Mouse (Mus musculus): ENCODE measurements around the gene Hras. TPM values are rescaled to one million over a fixed set of nuclear protein-coding genes. Genes with fewer than 3 reads are reported as not detected.

The Hras gene
- polyA plus RNA-seq, 1 experiment from 2014 or later, result 78.3 TPM

DNA sequence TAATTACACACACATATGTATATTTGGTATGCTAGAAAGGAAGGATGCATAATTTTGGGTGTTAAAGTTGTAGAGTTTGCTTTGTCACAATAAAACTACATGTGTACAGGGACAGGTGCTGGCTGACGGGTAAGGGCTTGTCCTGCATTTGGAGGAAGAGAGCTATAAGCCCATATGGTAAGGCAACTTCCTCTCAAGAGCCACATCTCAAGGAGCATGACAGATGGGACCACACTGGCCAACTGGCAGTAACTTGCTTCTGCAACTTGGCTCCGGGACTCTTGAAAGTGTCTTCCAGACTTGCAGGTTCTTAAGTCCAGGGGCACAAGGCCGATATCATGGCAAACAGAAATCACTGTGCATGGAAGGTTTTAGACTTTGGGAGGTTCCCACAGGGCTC, 49.2 kb downstream of the Hras start:
- Histone ChIP-seq H3K4me1 (ENCODE audit: insufficient read depth, low read length) (no peaks in the 10 kb centered on the region), H3K36me3 (ENCODE audit: insufficient read depth, low read length) (peaks cover 7% of the 10 kb centered on the region; the same call in 1 of the 2 replicates), H3K9me3 (ENCODE audit: low read length) (no peaks in the 10 kb centered on the region), H3K9ac (replicated peaks; ENCODE audit: low read length) (no peak overlapping the region), H3K27ac (ENCODE audit: low read length) (no peak overlapping the region), H3K27me3 (ENCODE audit: insufficient read depth, low read length) (no peaks in the 10 kb centered on the region), H3K4me3 (ENCODE audit: low read length) (no peak overlapping the region), H3K4me2 (replicated peaks; ENCODE audit: low read depth, low read length) (no peak overlapping the region)
- no peak for ATAC-seq (ENCODE audit: low FRiP score, low TSS enrichment)
- 92% methylated on average over 3 of the region's 3 CpGs for WGBS

DNA sequence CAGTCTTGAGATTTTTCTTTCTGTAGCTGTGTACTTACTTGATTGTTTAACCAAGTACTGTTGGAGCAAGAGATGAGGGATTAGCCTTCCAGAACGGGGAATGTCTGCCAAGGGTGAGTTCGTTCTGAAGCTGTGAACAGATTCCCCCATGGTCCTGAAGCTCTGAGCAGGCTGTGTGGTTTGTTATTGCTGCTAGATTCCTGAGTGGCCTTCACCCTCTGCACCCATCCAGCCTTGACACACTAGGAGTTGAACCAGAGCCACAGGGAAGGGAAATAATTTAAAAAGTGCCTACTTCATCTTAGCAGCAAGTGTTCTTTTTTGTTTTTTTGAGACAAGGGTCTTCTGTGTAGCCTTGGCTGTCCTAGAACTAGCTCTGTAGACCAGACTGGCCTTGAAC, 49.9 kb downstream of the Hras start:
- WGBS, result 87% methylated on average over 2 of the region's 2 CpGs
- no peak for ATAC-seq (ENCODE audit: low FRiP score, low TSS enrichment)
- Histone ChIP-seq H3K9me3 (ENCODE audit: low read length) (no peaks in the 10 kb centered on the region), H3K36me3 (ENCODE audit: insufficient read depth, low read length) (peaks cover 7% of the 10 kb centered on the region; the same call in 1 of the 2 replicates), H3K4me1 (ENCODE audit: insufficient read depth, low read length) (no peaks in the 10 kb centered on the region), H3K4me2 (replicated peaks; ENCODE audit: low read depth, low read length) (no peak overlapping the region), H3K27me3 (ENCODE audit: insufficient read depth, low read length) (no peaks in the 10 kb centered on the region), H3K9ac (replicated peaks; ENCODE audit: low read length) (no peak overlapping the region), H3K27ac (ENCODE audit: low read length) (no peak overlapping the region), H3K4me3 (ENCODE audit: low read length) (no peak overlapping the region)

DNA sequence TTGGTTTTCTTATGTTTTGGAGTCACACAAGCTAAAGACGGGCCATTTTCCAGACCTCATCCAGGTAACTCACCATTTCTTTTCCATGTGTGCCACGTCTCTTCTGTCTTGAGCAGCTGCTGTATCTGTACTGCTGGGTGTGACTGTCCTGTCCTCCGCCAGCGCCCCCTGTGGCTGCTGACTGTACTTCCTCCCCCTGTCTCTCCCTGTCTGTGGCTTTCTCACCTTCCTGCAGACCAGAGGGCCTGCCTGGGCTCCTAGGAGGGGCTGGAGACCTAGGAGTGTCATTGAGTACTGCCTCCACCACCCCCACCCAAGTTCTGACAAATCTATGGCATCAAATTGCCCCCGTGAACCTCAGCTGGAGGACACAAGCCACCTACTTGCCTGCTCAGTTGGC, 50.7 kb downstream of the Hras start:
- Histone ChIP-seq H3K4me1 (ENCODE audit: insufficient read depth, low read length) (no peaks in the 10 kb centered on the region), H3K36me3 (ENCODE audit: insufficient read depth, low read length) (peaks cover 13% of the 10 kb centered on the region), H3K27me3 (ENCODE audit: insufficient read depth, low read length) (no peaks in the 10 kb centered on the region), H3K4me2 (replicated peaks; ENCODE audit: low read depth, low read length) (no peak overlapping the region), H3K9ac (replicated peaks; ENCODE audit: low read length) (no peak overlapping the region), H3K4me3 (ENCODE audit: low read length) (no peak overlapping the region), H3K27ac (ENCODE audit: low read length) (no peak overlapping the region), H3K9me3 (ENCODE audit: low read length) (no peaks in the 10 kb centered on the region)
- 54% methylated on average over 5 of the region's 5 CpGs for WGBS
- ATAC-seq (ENCODE audit: low FRiP score, low TSS enrichment), result no peak

DNA sequence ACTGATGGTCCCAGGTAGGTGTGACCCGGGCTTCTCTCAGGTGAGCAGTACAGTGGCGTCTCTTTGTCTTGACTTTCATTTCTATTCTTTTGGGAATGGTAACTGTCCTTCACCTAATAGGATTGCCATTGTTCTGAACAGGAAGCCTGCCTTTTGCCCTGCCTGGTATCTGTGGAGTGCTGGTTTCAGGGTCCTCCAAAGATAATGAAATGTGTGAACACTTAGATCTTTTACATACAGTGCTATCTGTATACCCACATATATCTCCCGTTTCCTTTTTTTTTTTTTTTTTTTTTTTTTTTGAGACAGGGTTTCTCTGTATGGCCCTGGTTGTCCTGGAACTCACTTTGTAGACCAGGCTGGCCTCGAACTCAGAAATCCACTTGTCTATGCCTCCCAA, 52.5 kb downstream of the Hras start:
- Histone ChIP-seq H3K27ac (ENCODE audit: low read length) (no peak overlapping the region), H3K4me1 (ENCODE audit: insufficient read depth, low read length) (no peaks in the 10 kb centered on the region), H3K4me2 (replicated peaks; ENCODE audit: low read depth, low read length) (no peak overlapping the region), H3K4me3 (ENCODE audit: low read length) (no peak overlapping the region), H3K9ac (replicated peaks; ENCODE audit: low read length) (no peak overlapping the region), H3K27me3 (ENCODE audit: insufficient read depth, low read length) (no peaks in the 10 kb centered on the region), H3K36me3 (ENCODE audit: insufficient read depth, low read length) (peaks cover 21% of the 10 kb centered on the region), H3K9me3 (ENCODE audit: low read length) (no peaks in the 10 kb centered on the region)
- ATAC-seq (ENCODE audit: low FRiP score, low TSS enrichment), result no peak
- WGBS, result 93% methylated on average over 4 of the region's 4 CpGs

MicroRNAs within 50 kb of the gene (microRNA counts, 519-probe panel; counts per million panel counts)
- microRNA mmu-miR-210, result 3,581 counts per million, percentile 82 among the panel's probes with 10 or more counts

Small RNA genes within 50 kb of the gene (microRNA-seq; reads per million reads assigned to microRNA genes)
- gene Mir210, result 343 reads per million, percentile 71 among the genes with 10 or more reads in this experiment

Other genes with a start within 250 kb of the Hras start
- gene Ifitm5, start 243.7 kb downstream of the Hras start, polyA plus RNA-seq (2015; fragmentation: Nextera tagmentation; extraction: Ambion mirVana), result 4.2 and 5.8 TPM in 2 replicates
- gene Gm45717, start 238.1 kb downstream of the Hras start, polyA plus RNA-seq (2015; fragmentation: Nextera tagmentation; extraction: Ambion mirVana), result 0.76 TPM in 1 of 2 replicates, not detected in the other
- 991 and 995 TPM in 2 replicates for gene Ifitm2, start 238.0 kb downstream of the Hras start, polyA plus RNA-seq (2015; fragmentation: Nextera tagmentation; extraction: Ambion mirVana)
- 64.6 and 72.4 TPM in 2 replicates for gene Ifitm1, start 226.8 kb downstream of the Hras start, polyA plus RNA-seq (2015; fragmentation: Nextera tagmentation; extraction: Ambion mirVana)
- gene Ifitm3, start 183.2 kb downstream of the Hras start, polyA plus RNA-seq (2015; fragmentation: Nextera tagmentation; extraction: Ambion mirVana), result 210 and 234 TPM in 2 replicates
- 0.94 and 1.5 TPM in 2 replicates for gene Ifitm6, start 176.1 kb downstream of the Hras start, polyA plus RNA-seq (2015; fragmentation: Nextera tagmentation; extraction: Ambion mirVana)
- gene Gm17387, start 164.9 kb downstream of the Hras start, polyA plus RNA-seq (2015; fragmentation: Nextera tagmentation; extraction: Ambion mirVana), result not detected in 2 replicates
- gene B4galnt4, start 132.9 kb downstream of the Hras start, polyA plus RNA-seq (2015; fragmentation: Nextera tagmentation; extraction: Ambion mirVana), result 13.2 and 13.9 TPM in 2 replicates
- 9.2 and 10.5 TPM in 2 replicates for gene Pkp3, start 115.8 kb downstream of the Hras start, polyA plus RNA-seq (2015; fragmentation: Nextera tagmentation; extraction: Ambion mirVana)
- 37.7 and 45.2 TPM in 2 replicates for gene Sigirr, start 93.4 kb downstream of the Hras start, polyA plus RNA-seq (2015; fragmentation: Nextera tagmentation; extraction: Ambion mirVana)
- gene Ano9, start 76.2 kb downstream of the Hras start, polyA plus RNA-seq (2015; fragmentation: Nextera tagmentation; extraction: Ambion mirVana), result 8.0 and 8.6 TPM in 2 replicates
- 85.5 and 86.7 TPM in 2 replicates for gene Ptdss2, start 71.6 kb downstream of the Hras start, polyA plus RNA-seq (2015; fragmentation: Nextera tagmentation; extraction: Ambion mirVana)
- 141 and 155 TPM in 2 replicates for gene Rnh1, start 21.1 kb downstream of the Hras start, polyA plus RNA-seq (2015; fragmentation: Nextera tagmentation; extraction: Ambion mirVana)
- gene Lrrc56, start 152 bp upstream of the Hras start, polyA plus RNA-seq (2015; fragmentation: Nextera tagmentation; extraction: Ambion mirVana), result 13.5 and 15.1 TPM in 2 replicates
- 3.9 and 4.4 TPM in 2 replicates for gene Lmntd2, start 20.1 kb upstream of the Hras start, polyA plus RNA-seq (2015; fragmentation: Nextera tagmentation; extraction: Ambion mirVana)
- gene Rassf7, start 21.9 kb upstream of the Hras start, polyA plus RNA-seq (2015; fragmentation: Nextera tagmentation; extraction: Ambion mirVana), result 76.3 and 78.3 TPM in 2 replicates
- gene Phrf1, start 34.8 kb upstream of the Hras start, polyA plus RNA-seq (2015; fragmentation: Nextera tagmentation; extraction: Ambion mirVana), result 81.2 and 93.0 TPM in 2 replicates
- 3.2 and 6.0 TPM in 2 replicates for gene Irf7, start 72.5 kb upstream of the Hras start, polyA plus RNA-seq (2015; fragmentation: Nextera tagmentation; extraction: Ambion mirVana)
- 15.4 and 16.3 TPM in 2 replicates for gene Cdhr5, start 82.8 kb upstream of the Hras start, polyA plus RNA-seq (2015; fragmentation: Nextera tagmentation; extraction: Ambion mirVana)
- gene Sct, start 85.1 kb upstream of the Hras start, polyA plus RNA-seq (2015; fragmentation: Nextera tagmentation; extraction: Ambion mirVana), result 45.2 and 47.1 TPM in 2 replicates
- 1.3 and 1.5 TPM in 2 replicates for gene Drd4, start 98.0 kb upstream of the Hras start, polyA plus RNA-seq (2015; fragmentation: Nextera tagmentation; extraction: Ambion mirVana)
- 77.4 and 87.5 TPM in 2 replicates for gene Deaf1, start 133.7 kb upstream of the Hras start, polyA plus RNA-seq (2015; fragmentation: Nextera tagmentation; extraction: Ambion mirVana)
- gene Tmem80, start 133.7 kb upstream of the Hras start, polyA plus RNA-seq (2015; fragmentation: Nextera tagmentation; extraction: Ambion mirVana), result 49.3 and 59.8 TPM in 2 replicates
- 59.4 and 62.9 TPM in 2 replicates for gene Eps8l2, start 144.9 kb upstream of the Hras start, polyA plus RNA-seq (2015; fragmentation: Nextera tagmentation; extraction: Ambion mirVana)
- 371 and 374 TPM in 2 replicates for gene Taldo1, start 198.2 kb upstream of the Hras start, polyA plus RNA-seq (2015; fragmentation: Nextera tagmentation; extraction: Ambion mirVana)
- 63.7 and 65.3 TPM in 2 replicates for gene Gatd1, start 220.1 kb upstream of the Hras start, polyA plus RNA-seq (2015; fragmentation: Nextera tagmentation; extraction: Ambion mirVana)
- 3.0 TPM in 2 replicates for gene Cend1, start 235.5 kb upstream of the Hras start, polyA plus RNA-seq (2015; fragmentation: Nextera tagmentation; extraction: Ambion mirVana)
- 33.2 and 39.9 TPM in 2 replicates for gene Slc25a22, start 243.9 kb upstream of the Hras start, polyA plus RNA-seq (2015; fragmentation: Nextera tagmentation; extraction: Ambion mirVana)